Mouse (Mus musculus): ENCODE results near the gene Isca2. TPM values are rescaled to one million over a fixed set of nuclear protein-coding genes. Genes with fewer than 3 reads are reported as not detected.

Gene Isca2
- polyA plus RNA-seq, 1 experiment from 2014 or later = 137 TPM

DNA sequence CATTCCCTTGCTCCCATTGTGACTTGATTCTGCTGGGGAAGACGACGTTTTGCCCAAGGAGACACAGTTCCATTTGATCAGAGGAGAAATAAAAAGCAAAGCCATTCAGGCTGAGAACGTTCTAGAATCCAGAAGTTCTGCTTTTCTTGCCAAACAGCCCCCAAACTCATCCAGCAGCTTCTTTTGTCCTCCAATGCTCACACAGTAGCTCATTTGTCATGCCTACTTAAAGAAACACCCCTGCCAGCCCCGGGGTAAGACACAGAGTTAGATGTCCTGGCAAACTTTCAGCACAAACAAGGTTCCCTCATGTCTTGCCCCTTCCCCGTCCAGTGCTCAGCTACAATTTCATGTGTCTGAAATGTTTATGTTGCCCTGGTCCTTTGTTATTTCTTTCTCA is 51.2 kb downstream of the Isca2 start:
- H3K27ac ChIP-seq (replicated peaks) = peak overlapping the region; percentile 42; the same call in 1 of the 2 replicates

More for the DNA sequence above, 51.2 kb downstream of the Isca2 start:
- 0 out of 2 replicates have a peak, but pooled peaks cover 3% of the 10 kb centered on the region for H3K4me1 ChIP-seq (replicated peaks)
- no peak overlapping the region for H3K9ac ChIP-seq
- WGBS = 54% methylated on average over 5 of the region's 5 CpGs
- no peak overlapping the region for H3K4me2 ChIP-seq
- no peaks in the 10 kb centered on the region for H3K27me3 ChIP-seq
- no peak for ATAC-seq (ENCODE audit: low FRiP score, low read depth)
- no peaks in the 10 kb centered on the region for H3K9me3 ChIP-seq
- no peaks in the 10 kb centered on the region for H3K36me3 ChIP-seq
- H3K4me3 ChIP-seq = no peak overlapping the region

Other genes starting within 250 kb of the Isca2 start
- gene Vsx2, start 203.5 kb upstream of the Isca2 start, polyA plus RNA-seq (2015; fragmentation: Nextera tagmentation; extraction: Ambion mirVana) = 3.6 TPM in 2 replicates
- gene Abcd4, start 155.8 kb upstream of the Isca2 start, polyA plus RNA-seq (2015; fragmentation: Nextera tagmentation; extraction: Ambion mirVana) = 13.8 and 15.4 TPM in 2 replicates
- gene Vrtn, start 132.2 kb upstream of the Isca2 start, polyA plus RNA-seq (2015; fragmentation: Nextera tagmentation; extraction: Ambion mirVana) = 0.05 TPM in 1 of 2 replicates, not detected in the other
- 10.9 and 12.0 TPM in 2 replicates for gene Syndig1l, start 74.4 kb upstream of the Isca2 start, polyA plus RNA-seq (2015; fragmentation: Nextera tagmentation; extraction: Ambion mirVana)
- gene Npc2, start 99 bp upstream of the Isca2 start, polyA plus RNA-seq (2015; fragmentation: Nextera tagmentation; extraction: Ambion mirVana) = 59.0 and 64.0 TPM in 2 replicates
- 0.26 and 0.39 TPM in 2 replicates for gene Ltbp2, start 103.3 kb downstream of the Isca2 start, polyA plus RNA-seq (2015; fragmentation: Nextera tagmentation; extraction: Ambion mirVana)
- 80.9 and 85.9 TPM in 2 replicates for gene Fcf1, start 197.6 kb downstream of the Isca2 start, polyA plus RNA-seq (2015; fragmentation: Nextera tagmentation; extraction: Ambion mirVana)
- gene Arel1, start 197.6 kb downstream of the Isca2 start, polyA plus RNA-seq (2015; fragmentation: Nextera tagmentation; extraction: Ambion mirVana) = 30.8 and 31.1 TPM in 2 replicates
- 29.2 and 32.2 TPM in 2 replicates for gene Ylpm1, start 223.1 kb downstream of the Isca2 start, polyA plus RNA-seq (2015; fragmentation: Nextera tagmentation; extraction: Ambion mirVana)

All from hindbrain, embryonic 15.5 days (tissue).